Mouse (Mus musculus) adrenal gland, adult 8-10 months (tissue): ENCODE measurements around the gene Gm42791. TPM values are rescaled to one million over a fixed set of nuclear protein-coding genes. Genes with fewer than 3 reads are reported as not detected.

Experiments
- DNase-seq: peaks from one replicate; pipeline ENCODE4 v3.0.0; 2022
- total RNA-seq, 4 experiments: library from RNA; stranded (reverse); gene quantifications; 2 replicates each; pipeline ENCODE4 v1.2.4; 2022

Gm42791 gene
- total RNA-seq, 4 experiments from 2014 or later: 1.7 to 6.9 (median 5.2) TPM

GRCm38 (mm10) chr5:148867766-148868165 is 127.2 kb downstream of the Gm42791 start:
- no peak for DNase-seq

- DNase-seq: no peak
Observed at GRCm38 (mm10) chr5:148867171-148867570, 127.8 kb downstream of the Gm42791 start.

GRCm38 (mm10) chr5:148866571-148866970 is 128.4 kb downstream of the Gm42791 start:
- DNase-seq: no peak

GRCm38 (mm10) chr5:148863409-148863808 is 131.5 kb downstream of the Gm42791 start:
- DNase-seq: no peak

- DNase-seq: no peak
Observed at GRCm38 (mm10) chr5:148862853-148863252, 132.1 kb downstream of the Gm42791 start.

GRCm38 (mm10) chr5:148862136-148862535 is 132.8 kb downstream of the Gm42791 start:
- DNase-seq: no peak

- DNase-seq: no peak
Observed at GRCm38 (mm10) chr5:148857522-148857921, 137.4 kb downstream of the Gm42791 start.

- DNase-seq: no peak
Observed at GRCm38 (mm10) chr5:148855047-148855446, 139.9 kb downstream of the Gm42791 start.

GRCm38 (mm10) chr5:148854166-148854565 is 140.8 kb downstream of the Gm42791 start:
- DNase-seq: no peak

- no peak for DNase-seq
Observed at GRCm38 (mm10) chr5:148849516-148849915, 145.4 kb downstream of the Gm42791 start.

- no peak for DNase-seq
Observed at GRCm38 (mm10) chr5:148847032-148847431, 147.9 kb downstream of the Gm42791 start.

Other genes with a start within 250 kb of the Gm42791 start
- 10 to 100 TPM in 3 of 4 experiments, 1 to 10 TPM in 1; 9.6 to 19.8 (median 13.2) TPM for gene Katnal1, start 65.8 kb downstream of the Gm42791 start, total RNA-seq
- gene Uspl1, start 189.2 kb upstream of the Gm42791 start, total RNA-seq: 10 to 100 TPM; 34.8 to 44.1 (median 37.0) TPM
- 100 to 1,000 TPM; 138 to 162 (median 149) TPM for gene Hmgb1, start 189.3 kb upstream of the Gm42791 start, total RNA-seq